In the genomic region with DNA sequence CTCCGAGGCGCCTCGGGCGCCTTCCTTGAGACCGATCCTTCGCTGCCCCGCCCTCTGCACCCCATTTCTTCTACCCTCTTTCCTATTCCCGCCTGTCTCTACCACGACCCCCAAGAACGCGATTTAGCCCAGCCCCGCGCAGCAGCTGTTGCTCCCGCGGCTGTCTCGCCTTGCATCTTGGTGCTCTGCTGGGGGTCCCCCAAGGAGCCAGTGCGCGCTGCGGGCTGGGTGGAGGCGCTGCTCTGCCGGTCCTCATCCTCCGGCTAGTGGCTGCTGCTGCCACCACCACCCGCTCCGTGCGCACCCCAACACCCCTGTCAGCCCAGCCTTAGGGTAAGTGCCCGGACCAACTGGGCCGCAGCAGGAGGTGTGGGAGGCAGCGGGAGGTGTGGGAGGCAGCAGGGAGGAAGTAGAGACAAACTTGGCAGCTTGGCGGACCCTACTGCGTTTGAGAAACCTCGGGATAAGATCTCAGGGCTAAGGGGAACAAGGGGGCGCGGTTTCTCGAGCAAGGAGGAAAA, we compare ENCODE assay signal across 8 mouse cellular contexts. TPM values are rescaled to one million over a fixed set of nuclear protein-coding genes. Genes with fewer than 3 reads are reported as not detected.
DNase-seq lines count a peak whose midpoint lies in the region; ATAC-seq and TF ChIP-seq lines count a peak whose summit lies in the region.

No protein-coding gene starts in this region.

- ATAC-seq in liver, postnatal 0 days = no peak

- H3K4me2 ChIP-seq in liver, postnatal 0 days (ENCODE audit: low read depth, low read length) = peak overlapping the region; percentile 54

- H3K9ac ChIP-seq in liver, postnatal 0 days (replicated peaks) = no peak overlapping the region

- no peaks in the 10 kb centered on the region for H3K9me3 ChIP-seq in liver, postnatal 0 days (ENCODE audit: low read length)

- no peak for TF ChIP-seq CTCF in liver, postnatal 0 days (IDR thresholded peaks at IDR 0.05; ENCODE audit: low read depth)

- TF ChIP-seq EP300 in liver, postnatal 0 days (IDR thresholded peaks at IDR 0.05; ENCODE audit: low read depth) = no peak

- H3K27ac ChIP-seq in liver, postnatal 0 days (ENCODE audit: low read depth) = no peak overlapping the region

- peaks cover 19% of the 10 kb centered on the region for H3K27me3 ChIP-seq in liver, postnatal 0 days (ENCODE audit: insufficient read depth, low read length)

- no peaks in the 10 kb centered on the region for H3K4me1 ChIP-seq in liver, postnatal 0 days (ENCODE audit: insufficient read depth)

- no peaks in the 10 kb centered on the region for H3K36me3 ChIP-seq in liver, postnatal 0 days (replicated peaks; ENCODE audit: insufficient read depth, low read length)

- WGBS in liver, postnatal 0 days (ENCODE audit: insufficient replicate concordance) = 1% methylated on average over 31 of the region's 34 CpGs

- DNase-seq in lung, postnatal 10 days = peak; percentile 2
- no peak for DNase-seq in lung, postnatal 25 days (ENCODE audit: low spot score)
- peak; percentile 37 to 54 for DNase-seq in cerebellum, postnatal 4 days (ENCODE audit: low spot score in 2 of 2)
- peak; percentile 13 for DNase-seq in gastrocnemius, postnatal 25 days
- peak; percentile 57 to 70 for DNase-seq in layer of hippocampus, adult 18-20 months (ENCODE audit: low spot score in 2 of 2)
- peak; percentile 14 for DNase-seq in liver, postnatal 0 days
- DNase-seq in right cerebral cortex, postnatal 4 days = peak; percentile 60
- DNase-seq in T-cell, adult 2 months (ENCODE audit: low spot score) = no peak

- peak overlapping the region; percentile 19 for H3K4me3 ChIP-seq in liver, postnatal 0 days (ENCODE audit: low read depth, low read length)

RNA-seq across cellular contexts. Expression of gene Lrrn1, which starts 0.4 kb away (rescaled TPM):
- 1 to 10 TPM; 6.8 to 8.3 TPM for total RNA-seq in gastrocnemius, postnatal 25 days (2021)
- 100 to 1,000 TPM in 1 of 2 experiments, 10 to 100 TPM in 1; 96.1 to 103 TPM for total RNA-seq in layer of hippocampus, adult 18-20 months (2021)
- polyA plus RNA-seq in liver, postnatal 0 days (2015; fragmentation: Nextera tagmentation; extraction: Ambion mirVana) = 0.16 and 0.34 TPM in 2 replicates

Comparison
In these comparisons a context has a peak if more than half of its experiments do, and no peak if none do; other contexts are left out.
1. DNase-seq: peak in lung, postnatal 10 days (single experiment), cerebellum, postnatal 4 days (2 of 2), gastrocnemius, postnatal 25 days (single experiment), layer of hippocampus, adult 18-20 months (2 of 2), liver, postnatal 0 days (single experiment) and right cerebral cortex, postnatal 4 days (single experiment); none in lung, postnatal 25 days (single experiment) and T-cell, adult 2 months (single experiment).
2. RNA of gene Lrrn1, which starts 0.4 kb away (total RNA-seq): 96.1 to 103 TPM in layer of hippocampus, adult 18-20 months; 6.8 to 8.3 TPM in gastrocnemius, postnatal 25 days; every median in the first group is over 10 times any median in the second.